Comparison of ENCODE assay signal across 8 mouse cellular contexts in the genomic region with DNA sequence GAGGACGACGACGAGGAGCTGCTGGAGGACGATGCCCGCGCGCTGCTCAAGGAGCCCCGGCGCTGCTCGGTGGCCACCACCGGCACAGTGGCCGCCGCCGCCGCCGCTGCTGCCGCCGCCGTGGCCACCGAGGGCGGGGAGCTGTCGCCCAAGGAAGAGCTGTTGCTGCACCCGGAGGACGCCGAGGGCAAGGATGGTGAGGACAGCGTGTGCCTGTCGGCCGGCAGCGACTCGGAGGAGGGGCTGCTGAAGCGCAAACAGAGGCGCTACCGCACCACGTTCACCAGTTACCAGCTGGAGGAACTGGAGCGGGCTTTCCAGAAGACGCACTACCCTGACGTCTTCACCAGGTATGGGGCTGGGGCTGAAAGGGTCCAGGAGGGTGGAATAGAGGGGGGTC. TPM values are rescaled to one million over a fixed set of nuclear protein-coding genes. Genes with fewer than 3 reads are reported as not detected.
DNase-seq lines count a peak whose midpoint lies in the region; ATAC-seq lines count a peak whose summit lies in the region.

No protein-coding gene starts in this region.

- peak overlapping the region; percentile 74 for H3K4me2 ChIP-seq in heart, embryonic 15.5 days
- H3K4me2 ChIP-seq in hindbrain, embryonic 11.5 days (replicated peaks; ENCODE audit: low read depth, low read length), result peak overlapping the region; percentile 57
- H3K4me2 ChIP-seq in midbrain, embryonic 12.5 days (replicated peaks), result peak overlapping the region; percentile 58

- no peak overlapping the region for H3K9ac ChIP-seq in heart, embryonic 15.5 days
- no peak overlapping the region for H3K9ac ChIP-seq in hindbrain, embryonic 11.5 days (ENCODE audit: low read depth, low read length)
- H3K9ac ChIP-seq in midbrain, embryonic 12.5 days (replicated peaks), result peak overlapping the region; percentile 31; the same call in 1 of the 2 replicates

- H3K4me3 ChIP-seq in heart, embryonic 15.5 days, result peak overlapping the region; percentile 45
- H3K4me3 ChIP-seq in hindbrain, embryonic 11.5 days (ENCODE audit: low read depth, low read length), result peak overlapping the region; percentile 29
- peak overlapping the region; percentile 44 for H3K4me3 ChIP-seq in midbrain, embryonic 12.5 days

- DNase-seq in heart, postnatal 4 days, result no peak
- DNase-seq in ZHBTc4 (ENCODE audit: low read depth, low spot score), result peak; percentile 36
- DNase-seq in hindbrain, embryonic 11.5 days (ENCODE audit: low spot score), result peak; percentile 53
- DNase-seq in left cerebral cortex, adult 8-10 months (ENCODE audit: low spot score in 2 of 2), result no peak
- no peak for DNase-seq in right cerebral cortex, postnatal 10 days (ENCODE audit: low spot score in 2 of 2)

- H3K4me1 ChIP-seq in heart, embryonic 15.5 days (replicated peaks), result peaks cover 16% of the 10 kb centered on the region
- no peaks in the 10 kb centered on the region for H3K4me1 ChIP-seq in hindbrain, embryonic 11.5 days (replicated peaks; ENCODE audit: control insufficient read depth, insufficient read depth, low read length)
- H3K4me1 ChIP-seq in midbrain, embryonic 12.5 days, result peaks cover 2% of the 10 kb centered on the region; the same call in 1 of the 2 replicates

- no peaks in the 10 kb centered on the region for H3K36me3 ChIP-seq in heart, embryonic 15.5 days
- no peaks in the 10 kb centered on the region for H3K36me3 ChIP-seq in hindbrain, embryonic 11.5 days (ENCODE audit: control insufficient read depth, insufficient read depth, low read length)
- no peaks in the 10 kb centered on the region for H3K36me3 ChIP-seq in midbrain, embryonic 12.5 days

- no peak for ATAC-seq in heart, embryonic 15.5 days (replicated peaks; ENCODE audit: insufficient number of reproducible peaks, insufficient read depth, low FRiP score, low read depth)
- ATAC-seq in hindbrain, embryonic 11.5 days (ENCODE audit: low FRiP score), result peak; percentile 31; the same call in 1 of the 2 replicates
- peak; percentile 10; the same call in 1 of the 2 replicates for ATAC-seq in midbrain, embryonic 12.5 days (ENCODE audit: low FRiP score, low read depth)
- no peak for ATAC-seq in erythroid progenitor cell, adult 5-6 weeks (replicated peaks; ENCODE audit: low FRiP score, poor library complexity, severe bottlenecking)

- WGBS in heart, embryonic 15.5 days, result 10% methylated on average over 37 of the region's 37 CpGs
- WGBS in hindbrain, embryonic 11.5 days, result 24% methylated on average over 34 of the region's 37 CpGs
- 23% methylated on average over 32 of the region's 37 CpGs for WGBS in midbrain, embryonic 12.5 days

- peaks cover 93% of the 10 kb centered on the region for H3K27me3 ChIP-seq in heart, embryonic 15.5 days
- peaks cover 80% of the 10 kb centered on the region for H3K27me3 ChIP-seq in hindbrain, embryonic 11.5 days (ENCODE audit: control insufficient read depth, insufficient read depth, low read length)
- peaks cover 93% of the 10 kb centered on the region for H3K27me3 ChIP-seq in midbrain, embryonic 12.5 days

- no peak overlapping the region for H3K27ac ChIP-seq in heart, embryonic 15.5 days
- no peak overlapping the region for H3K27ac ChIP-seq in hindbrain, embryonic 11.5 days (ENCODE audit: low read depth, low read length)
- peak overlapping the region; percentile 35; the same call in 1 of the 2 replicates for H3K27ac ChIP-seq in midbrain, embryonic 12.5 days (replicated peaks)

- H3K9me3 ChIP-seq in heart, embryonic 15.5 days (replicated peaks), result no peaks in the 10 kb centered on the region
- H3K9me3 ChIP-seq in hindbrain, embryonic 11.5 days (ENCODE audit: control insufficient read depth, low read length), result no peaks in the 10 kb centered on the region
- H3K9me3 ChIP-seq in midbrain, embryonic 12.5 days, result no peaks in the 10 kb centered on the region

RNA-seq across cellular contexts. Expression of a gene that starts 2.8 kb away (rescaled TPM):
- polyA plus RNA-seq in heart, embryonic 15.5 days (2015; fragmentation: Nextera tagmentation; extraction: Ambion mirVana), result not detected in 2 replicates
- not detected for total RNA-seq in heart, postnatal 4 days (2021)
- polyA plus RNA-seq in hindbrain, embryonic 11.5 days (2014; fragmentation: Nextera tagmentation; extraction: Ambion mirVana), result 1.3 and 2.0 TPM in 2 replicates
- 13.9 and 25.5 TPM in 2 replicates for polyA plus RNA-seq in midbrain, embryonic 12.5 days (2016; fragmentation: Nextera tagmentation; extraction: Ambion mirVana)
- total RNA-seq in left cerebral cortex, adult 8-10 months (2022), result 10 to 100 TPM; 18.7 to 20.3 (median 20.0) TPM
- total RNA-seq in erythroid progenitor cell, adult 5-6 weeks (2015; ENCODE audit: low replicate concordance), result not detected in 2 replicates
- not detected in 2 replicates for total RNA-seq in erythroid progenitor cell, adult 5-6 weeks (2017; ENCODE audit: low replicate concordance)

Comparison
In these comparisons a context has a peak if more than half of its experiments do, and no peak if none do; other contexts are left out.
1. ATAC-seq: peak in hindbrain, embryonic 11.5 days (single experiment) and midbrain, embryonic 12.5 days (single experiment); none in heart, embryonic 15.5 days (single experiment) and erythroid progenitor cell, adult 5-6 weeks (single experiment).
2. DNase-seq: peak in ZHBTc4 (single experiment) and hindbrain, embryonic 11.5 days (single experiment); none in heart, postnatal 4 days (single experiment), left cerebral cortex, adult 8-10 months (0 of 2) and right cerebral cortex, postnatal 10 days (0 of 2).
3. RNA of a gene that starts 2.8 kb away (total RNA-seq): 18.7 to 20.3 TPM in left cerebral cortex, adult 8-10 months; not detected in heart, postnatal 4 days and not detected in erythroid progenitor cell, adult 5-6 weeks; every median in the first group is over 10 times any median in the second.
4. Peak in every context shown above with its lines, with median percentiles within 50 percentile points of each other: H3K4me2 ChIP-seq and H3K4me3 ChIP-seq.